Mouse (Mus musculus) forebrain, embryonic 12.5 days (tissue): ENCODE results near the gene Daxx. TPM values are rescaled to one million over a fixed set of nuclear protein-coding genes. Genes with fewer than 3 reads are reported as not detected.
"Not testable (repeated sequence)": the region's sequence is repeated elsewhere in the genome, so short reads cannot be mapped to it uniquely, and the experiment has no call there.

ENCODE experiments used
- ATAC-seq: fragments of 200-750 bp; cut with Nextera tagmentation; 2 replicates; pipeline ENCODE4 v1.8.0; 2017; ENCODE audit warnings: moderate TSS enrichment; ENCODE audit not compliant: low FRiP score
- H3K27ac ChIP-seq: fragments of 300-500 bp; sonication (generic); 2 replicates; pipeline ENCODE4 v1.5.1; 2016; ENCODE audit warnings: mild to moderate bottlenecking
- H3K27me3 ChIP-seq: fragments of 300-500 bp; sonication (generic); 2 replicates; pipeline ENCODE4 v1.6.1; 2016; ENCODE audit warnings: mild to moderate bottlenecking
- H3K36me3 ChIP-seq: fragments of 300-500 bp; sonication (generic); replicated peaks from 2 replicates; pipeline ENCODE4 v1.6.1; 2016; ENCODE audit warnings: mild to moderate bottlenecking
- H3K4me1 ChIP-seq: fragments of 300-500 bp; sonication (generic); 2 replicates; pipeline ENCODE4 v1.6.1; 2016
- H3K4me2 ChIP-seq: fragments of 300-500 bp; sonication (generic); 2 replicates; pipeline ENCODE4 v1.6.1; 2016; ENCODE audit warnings: mild to moderate bottlenecking, moderate library complexity
- H3K4me3 ChIP-seq: fragments of 300-500 bp; sonication (generic); replicated peaks from 2 replicates; pipeline ENCODE4 v1.5.1; 2016; ENCODE audit warnings: mild to moderate bottlenecking
- H3K9ac ChIP-seq: fragments of 300-500 bp; sonication (generic); 2 replicates; pipeline ENCODE4 v1.6.1; 2016; ENCODE audit warnings: mild to moderate bottlenecking
- H3K9me3 ChIP-seq: fragments of 300-500 bp; sonication (generic); 2 replicates; pipeline ENCODE4 v1.6.1; 2016
- WGBS: fragments of 180-500 bp; shearing (Covaris S2); methylation state at CpG from one replicate; pipeline ENCODE4 v1.1.7; 2016; 5-methylcytosine and 5-hydroxymethylcytosine counted together
- polyA plus RNA-seq: library from polyadenylated mRNA; unstranded; fragments of >200 nt; fragmentation: Nextera tagmentation; extraction: Ambion mirVana; gene quantifications from 2 replicates; pipeline ENCODE4 v1.2.1, GENCODE M21; 2016

Gene Daxx
- polyA plus RNA-seq: 67.9 and 68.2 TPM in 2 replicates

DNA sequence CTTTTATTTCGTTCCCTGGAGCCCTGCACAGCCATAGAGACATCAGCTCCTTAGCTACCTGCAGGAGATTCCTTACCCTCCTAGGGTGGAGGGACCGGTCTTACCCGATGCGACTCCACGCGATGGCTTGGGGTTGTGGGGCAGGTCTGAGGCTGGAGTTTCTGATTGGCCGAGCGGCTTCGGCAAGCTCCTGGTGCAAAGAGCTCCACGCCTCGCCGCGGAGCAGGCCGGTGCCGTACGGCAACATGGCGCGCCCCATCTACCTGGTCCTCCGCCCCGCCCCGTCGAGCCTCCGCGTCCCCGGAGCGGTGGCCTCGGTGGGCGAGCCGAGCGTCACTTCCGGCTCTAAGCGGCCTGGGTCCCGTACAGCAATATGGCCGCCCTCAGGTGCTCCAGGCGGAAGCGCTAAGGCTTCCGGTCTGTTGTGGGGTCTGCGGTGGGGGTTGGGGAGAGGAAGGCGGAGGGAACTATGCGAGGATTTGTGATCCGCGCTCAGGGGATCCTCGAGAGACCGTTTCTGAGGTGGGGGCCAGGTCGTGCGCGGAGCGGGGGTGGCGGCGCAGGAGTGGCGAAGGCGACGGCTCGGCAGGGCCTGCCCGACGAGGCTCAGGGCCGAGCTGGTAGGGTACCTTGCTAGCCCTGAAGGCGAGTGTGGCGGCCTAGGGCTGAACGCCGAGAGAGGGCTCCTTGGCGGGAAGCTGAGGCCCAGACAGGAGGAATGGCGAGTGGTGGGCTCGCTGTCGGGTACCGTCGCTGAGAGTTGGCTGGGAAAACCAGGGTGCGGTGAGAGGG, at the start of gene Daxx:
TSS of gene Daxx (plus strand) at position 338 of the 792 bp plus-strand sequence.
- Histone ChIP-seq H3K9ac (peak within 1 kb of the TSS; percentile 87), H3K9me3 (no peaks in the 10 kb centered on the region), H3K4me2 (peak within 1 kb of the TSS; percentile 99), H3K27me3 (no peaks in the 10 kb centered on the region), H3K27ac (peak within 1 kb of the TSS; percentile 91), H3K4me1 (peaks cover 29% of the 10 kb centered on the region), H3K4me3 (peak within 1 kb of the TSS; percentile 84), H3K36me3 (peaks cover 32% of the 10 kb centered on the region)
- WGBS: under 1% methylated on average over 68 of the region's 68 CpGs
- peak; percentile 97 for ATAC-seq

DNA sequence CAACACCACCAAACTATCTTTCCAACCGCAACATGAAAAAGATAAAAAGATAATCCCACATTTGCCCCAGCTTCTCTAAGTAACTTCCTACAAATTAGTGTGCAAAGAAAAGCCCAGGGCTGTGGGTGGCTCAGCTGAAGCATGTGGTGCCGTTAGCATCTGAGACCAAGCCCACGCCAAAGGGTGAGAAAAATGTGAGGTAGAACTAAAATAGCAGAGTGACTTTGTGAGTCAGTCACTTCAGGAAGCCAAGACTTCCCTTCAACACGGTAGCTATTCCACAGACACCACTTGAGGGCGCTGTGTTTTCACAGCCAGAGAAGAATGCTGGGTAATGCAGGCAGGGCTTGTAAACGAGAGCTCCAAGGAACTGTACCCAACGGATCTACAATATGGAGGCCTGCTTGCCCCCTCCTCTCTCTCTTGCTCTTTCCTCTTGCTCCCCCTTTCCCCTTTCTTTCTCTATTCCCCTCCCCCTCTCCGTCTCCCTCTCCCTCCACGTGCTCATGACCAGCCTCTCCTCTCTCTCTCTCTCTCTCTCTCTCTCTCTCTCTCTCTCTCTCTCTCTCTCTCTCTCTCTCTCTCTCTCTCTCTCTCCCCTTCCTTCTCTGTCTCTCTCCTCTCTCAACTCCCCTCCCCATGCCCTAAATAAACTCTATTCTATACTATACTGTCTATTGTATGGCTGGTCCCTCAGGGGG, 43.7 kb upstream of the Daxx start:
- Histone ChIP-seq H3K4me3 (no peak overlapping the region), H3K4me2 (no peak overlapping the region), H3K27ac (no peak overlapping the region), H3K4me1 (no peaks in the 10 kb centered on the region), H3K9me3 (no peaks in the 10 kb centered on the region), H3K36me3 (no peaks in the 10 kb centered on the region), H3K27me3 (no peaks in the 10 kb centered on the region), H3K9ac (no peak overlapping the region)
- 40% methylated on average over 9 of the region's 9 CpGs for WGBS
- no peak for ATAC-seq

DNA sequence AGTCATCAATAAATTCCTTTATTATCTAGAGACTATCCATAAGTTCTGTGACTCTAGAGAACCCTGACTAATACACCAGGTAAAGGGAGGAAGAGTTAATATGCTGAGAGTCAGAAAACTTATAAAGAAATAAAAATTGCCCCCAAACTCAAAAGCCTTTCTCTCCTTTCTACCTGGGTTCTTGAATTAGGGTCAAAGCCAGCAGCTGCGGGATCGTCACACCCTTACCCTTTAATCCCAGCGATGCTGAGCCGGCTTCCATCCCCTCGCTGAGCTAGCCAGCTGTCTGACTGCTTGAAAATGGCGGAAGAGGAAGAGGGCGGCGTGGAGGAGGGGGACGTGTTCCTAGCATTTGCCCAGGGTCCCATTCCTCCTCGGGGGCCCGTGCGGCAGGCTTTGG, 35.7 kb upstream of the Daxx start, which contains the start of gene Gm7029:
TSS of gene Gm7029 (plus strand) at position 301 of the 400 bp plus-strand sequence.
- not testable (repeated sequence) for H3K4me1 ChIP-seq, H3K27me3 ChIP-seq, H3K4me2 ChIP-seq, H3K27ac ChIP-seq, H3K4me3 ChIP-seq, H3K9ac ChIP-seq, ATAC-seq, H3K9me3 ChIP-seq
- peaks cover 29% of the 10 kb centered on the region for H3K36me3 ChIP-seq
- WGBS: 73% methylated on average over 4 of the region's 12 CpGs

DNA sequence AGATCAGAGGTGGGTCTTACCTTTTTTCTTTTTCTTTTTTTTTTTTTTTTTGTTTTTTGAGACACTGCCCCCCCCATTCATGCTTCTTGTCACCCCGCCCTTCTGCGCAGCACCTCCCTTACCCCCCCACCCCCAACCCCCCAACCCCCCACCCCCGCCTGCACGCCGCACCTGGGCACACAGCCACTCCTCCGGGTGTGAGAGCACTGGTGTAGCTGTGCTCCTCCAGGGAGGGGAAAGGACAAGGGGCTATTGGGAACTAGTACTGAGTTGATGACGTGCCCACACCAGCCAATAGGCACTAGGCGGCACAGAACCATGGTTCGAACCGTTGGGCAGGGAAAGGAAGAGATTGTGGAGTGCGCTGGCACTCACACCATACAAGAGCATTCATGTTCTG, 34.8 kb upstream of the Daxx start:
- Histone ChIP-seq H3K36me3 (peaks cover 35% of the 10 kb centered on the region), H3K4me3 (no peak overlapping the region), H3K9me3 (no peaks in the 10 kb centered on the region), H3K4me2 (no peak overlapping the region), H3K9ac (no peak overlapping the region), H3K4me1 (no peaks in the 10 kb centered on the region), H3K27ac (no peak overlapping the region), H3K27me3 (no peaks in the 10 kb centered on the region)
- WGBS: 95% methylated on average over 5 of the region's 11 CpGs
- no peak for ATAC-seq

DNA sequence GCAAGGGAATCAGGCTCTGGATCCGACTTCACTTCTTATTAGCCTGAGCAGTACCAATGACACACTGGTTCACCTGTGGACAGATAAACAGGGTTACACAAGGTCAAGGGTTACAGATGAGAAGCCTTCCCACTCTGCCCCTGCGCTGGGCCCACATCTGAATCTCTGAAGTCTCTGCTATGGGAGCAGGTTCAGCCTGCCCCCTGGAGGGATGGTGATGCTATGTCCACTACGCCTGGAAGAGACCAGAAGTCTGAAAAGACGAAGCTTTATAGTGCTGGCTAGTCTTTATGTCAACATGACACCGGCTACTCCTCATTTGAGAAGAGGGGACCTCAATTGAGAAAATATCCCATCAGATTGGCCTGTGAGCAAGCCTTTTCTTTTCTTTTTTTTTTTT, 33.4 kb upstream of the Daxx start:
- H3K36me3 ChIP-seq: peaks cover 46% of the 10 kb centered on the region

DNA sequence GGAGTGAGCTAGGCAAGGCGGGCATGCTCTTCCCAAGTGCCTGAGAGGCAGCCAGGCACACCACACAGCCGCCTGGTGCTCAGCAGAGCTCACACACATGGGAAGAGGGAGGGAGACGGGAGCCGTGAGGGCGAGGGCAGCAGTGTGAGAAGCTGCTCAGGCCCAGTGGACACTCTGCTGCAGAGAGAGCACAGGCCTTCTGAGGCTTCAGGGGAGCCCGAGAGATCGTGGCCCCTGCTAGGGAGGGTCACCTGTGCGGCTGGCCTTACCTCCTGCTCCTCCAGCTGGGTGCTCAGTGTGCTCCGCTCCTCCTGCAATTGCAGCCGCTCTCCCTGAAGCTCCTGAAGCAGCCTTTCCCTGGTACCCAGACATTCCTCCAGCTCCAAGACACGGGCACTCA, 24.9 kb upstream of the Daxx start:
- not testable (repeated sequence) for H3K9me3 ChIP-seq, H3K9ac ChIP-seq, H3K27ac ChIP-seq, H3K4me2 ChIP-seq, H3K27me3 ChIP-seq, ATAC-seq, H3K4me3 ChIP-seq
- H3K4me1 ChIP-seq: peaks cover 12% of the 10 kb centered on the region
- peaks cover 52% of the 10 kb centered on the region for H3K36me3 ChIP-seq
- 92% methylated on average over 10 of the region's 11 CpGs for WGBS

More for the DNA sequence above, 33.4 kb upstream of the Daxx start:
- not testable (repeated sequence) for H3K27me3 ChIP-seq, H3K27ac ChIP-seq, H3K9me3 ChIP-seq, H3K9ac ChIP-seq, H3K4me2 ChIP-seq, H3K4me3 ChIP-seq, ATAC-seq, H3K4me1 ChIP-seq
- 89% methylated on average over 5 of the region's 5 CpGs for WGBS

DNA sequence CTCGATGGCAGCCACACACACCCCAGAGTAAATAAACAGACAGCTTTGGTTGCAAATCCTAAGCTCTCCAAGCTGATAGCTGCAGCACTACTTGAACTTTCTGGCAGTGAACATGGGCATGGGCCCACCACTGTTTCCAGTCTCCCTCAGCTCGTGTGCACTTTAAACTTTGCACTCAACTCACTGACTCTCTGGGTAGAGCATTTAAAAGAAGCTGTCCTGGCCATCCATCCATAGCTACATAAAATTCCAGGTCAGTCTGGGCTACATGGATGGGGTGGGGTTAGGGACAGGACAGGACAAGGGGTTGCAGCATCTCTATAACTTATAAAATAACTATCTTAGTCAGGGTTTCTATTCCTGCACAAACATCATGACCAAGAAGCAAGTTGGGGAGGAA, 21.4 kb upstream of the Daxx start:
- not testable (repeated sequence) for H3K27me3 ChIP-seq, H3K4me3 ChIP-seq, H3K9me3 ChIP-seq, H3K9ac ChIP-seq, ATAC-seq, H3K27ac ChIP-seq
- Histone ChIP-seq H3K36me3 (peaks cover 26% of the 10 kb centered on the region), H3K4me1 (peaks cover 13% of the 10 kb centered on the region), H3K4me2 (peak overlapping the region; percentile 31)
- 89% methylated on average over 2 of the region's 2 CpGs for WGBS

DNA sequence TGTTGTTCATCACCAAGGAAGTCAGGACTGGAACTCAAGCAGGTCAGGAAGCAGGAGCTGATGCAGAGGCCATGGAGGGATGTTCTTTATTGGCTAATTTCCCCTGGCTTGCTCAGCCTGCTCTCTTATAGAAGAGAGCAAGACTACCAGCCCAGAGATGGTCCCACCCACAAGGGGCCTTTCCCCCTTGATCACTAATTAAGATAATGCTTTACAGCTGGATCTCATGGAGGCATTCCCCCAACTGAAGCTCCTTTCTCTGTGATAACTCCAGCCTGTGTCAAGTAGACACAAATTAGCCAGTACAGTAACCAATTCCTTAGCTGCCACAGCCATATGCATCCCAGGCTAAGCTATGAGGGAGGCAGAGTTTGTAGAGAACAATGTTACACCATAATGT, 21.0 kb upstream of the Daxx start:
- H3K9ac ChIP-seq, H3K27ac ChIP-seq, H3K27me3 ChIP-seq, H3K4me3 ChIP-seq, H3K9me3 ChIP-seq, ATAC-seq: not testable (repeated sequence)
- Histone ChIP-seq H3K4me1 (peaks cover 13% of the 10 kb centered on the region), H3K4me2 (peak overlapping the region; percentile 31), H3K36me3 (peaks cover 22% of the 10 kb centered on the region)

DNA sequence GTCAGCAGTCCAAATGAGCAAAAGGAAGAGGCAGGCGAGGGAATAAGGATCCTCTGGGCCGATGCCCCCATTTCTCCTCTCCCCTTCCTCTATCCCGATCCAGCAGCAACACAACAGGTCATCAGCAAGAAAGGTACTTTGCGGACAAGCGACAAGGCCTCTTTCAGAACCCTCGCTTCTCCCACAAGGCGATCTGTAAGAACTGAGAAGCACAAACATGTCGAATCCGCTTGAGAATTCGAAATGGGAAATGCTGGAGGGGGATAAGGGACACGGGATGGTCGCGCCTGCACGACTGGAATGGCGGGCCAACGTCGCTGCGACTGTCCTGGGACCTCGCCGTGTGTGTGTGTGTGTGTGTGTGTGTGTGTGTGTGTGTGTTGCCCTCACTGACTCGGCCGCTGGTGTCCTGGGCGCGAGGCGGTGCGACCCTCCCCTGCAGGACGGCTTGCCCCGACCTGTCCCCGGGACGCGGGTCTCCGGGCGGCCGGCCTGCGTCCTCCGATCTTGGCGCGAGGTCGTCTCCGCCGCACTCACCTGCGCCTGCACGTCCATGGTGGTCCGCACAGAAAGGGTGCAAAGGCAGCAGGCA, 19.2 kb upstream of the Daxx start:
- ATAC-seq: not testable (repeated sequence)
- under 1% methylated on average over 41 of the region's 44 CpGs for WGBS
- H3K4me1 ChIP-seq: peaks cover 13% of the 10 kb centered on the region

DNA sequence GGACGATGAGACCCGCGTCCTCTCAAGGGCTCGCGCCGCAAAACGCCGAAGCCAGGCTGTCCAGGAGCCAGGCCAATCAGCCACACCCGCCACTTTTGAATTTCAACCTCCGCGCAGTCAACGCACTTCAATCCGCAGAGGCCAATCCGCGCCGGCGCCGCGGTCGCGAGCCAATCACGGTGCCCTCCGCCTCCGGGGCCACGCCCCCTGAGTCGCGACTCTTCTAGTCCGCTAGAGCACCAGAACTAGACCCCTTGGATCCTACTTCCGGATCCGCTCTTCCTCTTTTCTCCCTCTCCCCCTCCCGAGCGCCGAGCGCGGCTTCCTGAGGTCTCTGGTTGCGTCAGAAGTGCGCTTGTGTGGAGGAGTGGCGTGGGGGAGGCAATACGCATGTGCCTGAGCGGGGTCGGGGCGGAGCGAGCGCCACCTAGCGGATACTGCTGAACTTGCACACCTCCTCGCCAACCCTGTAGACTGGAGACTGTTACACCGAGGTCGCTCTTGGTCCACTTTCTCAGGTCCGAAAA, 18.6 kb upstream of the Daxx start, which contains the start of gene Kifc1:
TSS of gene Kifc1 (minus strand) at position 129 of the 527 bp plus-strand sequence.
- H3K27me3 ChIP-seq: no peaks in the 10 kb centered on the region; the same call in 1 of the 2 replicates
- WGBS: under 1% methylated on average over 49 of the region's 49 CpGs
- H3K4me1 ChIP-seq: peaks cover 13% of the 10 kb centered on the region
- H3K27ac ChIP-seq: peak within 1 kb of the TSS; percentile 76
- H3K36me3 ChIP-seq: peaks cover 14% of the 10 kb centered on the region
- no peaks in the 10 kb centered on the region for H3K9me3 ChIP-seq
- peak within 1 kb of the TSS; percentile 69 for H3K9ac ChIP-seq
- peak; percentile 98 for ATAC-seq
- peak within 1 kb of the TSS; percentile 72 for H3K4me3 ChIP-seq
- peak within 1 kb of the TSS; percentile 69 for H3K4me2 ChIP-seq

More for the DNA sequence above, 19.2 kb upstream of the Daxx start:
- H3K27ac ChIP-seq: peak overlapping the region; percentile 76
- peak overlapping the region; percentile 69 for H3K9ac ChIP-seq
- not testable (repeated sequence) for H3K9me3 ChIP-seq, H3K27me3 ChIP-seq
- H3K4me3 ChIP-seq: peak overlapping the region; percentile 72
- peak overlapping the region; percentile 69 for H3K4me2 ChIP-seq
- H3K36me3 ChIP-seq: peaks cover 17% of the 10 kb centered on the region

DNA sequence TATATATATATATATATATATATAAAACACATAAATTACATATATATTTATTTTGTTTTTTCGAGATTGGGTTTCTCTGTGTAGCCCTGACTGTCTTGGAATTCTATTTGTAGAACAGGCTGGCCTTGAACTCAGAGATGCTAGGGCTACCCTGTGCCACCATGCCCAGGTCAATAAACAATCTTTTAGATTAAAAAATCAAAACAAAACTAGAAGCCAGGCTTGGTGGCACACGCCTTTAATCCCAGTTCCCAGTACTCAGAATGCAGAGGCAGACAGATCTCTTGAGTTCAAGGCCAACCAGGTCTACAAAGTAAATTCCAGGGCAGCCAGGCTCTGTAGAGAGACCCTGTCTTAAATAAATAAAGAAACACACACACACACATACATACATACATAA, 17.9 kb upstream of the Daxx start:
- Histone ChIP-seq H3K9me3 (no peaks in the 10 kb centered on the region), H3K36me3 (peaks cover 6% of the 10 kb centered on the region), H3K4me1 (peaks cover 13% of the 10 kb centered on the region), H3K4me2 (no peak overlapping the region), H3K27ac (no peak overlapping the region), H3K27me3 (no peaks in the 10 kb centered on the region; the same call in 1 of the 2 replicates), H3K4me3 (no peak overlapping the region), H3K9ac (no peak overlapping the region)
- no peak for ATAC-seq
- WGBS: 64% methylated on average over 2 of the region's 2 CpGs

DNA sequence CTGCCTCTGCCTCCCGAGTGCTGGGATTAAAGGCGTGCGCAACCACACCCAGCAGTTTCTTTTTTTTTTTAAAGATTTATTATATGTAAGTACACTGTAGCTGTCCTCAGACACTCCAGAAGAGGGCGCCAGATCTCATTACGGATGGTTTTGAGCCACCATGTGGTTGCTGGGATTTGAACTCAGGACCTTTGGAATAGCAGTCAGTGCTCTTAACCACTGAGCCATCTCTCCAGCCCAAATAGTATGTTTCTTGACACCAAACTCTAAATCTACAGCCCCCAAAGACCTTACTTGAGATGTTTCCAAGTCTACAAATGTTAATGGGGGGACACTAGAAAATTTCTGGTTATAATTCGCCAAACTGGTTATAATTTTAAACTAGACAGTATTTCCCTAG, 17.3 kb upstream of the Daxx start:
- not testable (repeated sequence) for H3K36me3 ChIP-seq, H3K9ac ChIP-seq, H3K9me3 ChIP-seq, ATAC-seq, H3K27ac ChIP-seq, H3K27me3 ChIP-seq, H3K4me3 ChIP-seq, H3K4me2 ChIP-seq
- peaks cover 13% of the 10 kb centered on the region for H3K4me1 ChIP-seq
- WGBS: 74% methylated on average over 6 of the region's 6 CpGs
